Mouse (Mus musculus) neutrophil, adult 83 days (primary cell): ENCODE results near the gene Zfp969. TPM values are rescaled to one million over a fixed set of nuclear protein-coding genes. Genes with fewer than 3 reads are reported as not detected.

Experiments
- total RNA-seq, 2 experiments: library from RNA; stranded (reverse); gene quantifications; one replicate each; pipeline ENCODE4 v1.2.4; 2023

Gene Zfp969
- total RNA-seq, result not detected

GRCm38 (mm10) chr2:175703546-175703945 is at the start of gene Zfp969:
Gene Zfp969 (minus strand): TSS chr2:175703646.

GRCm38 (mm10) chr2:175741237-175741636 is 37.8 kb upstream of the Zfp969 start, which contains the start of gene Gm2007:
Gene Gm2007 (plus strand): TSS chr2:175741537.

DNA sequence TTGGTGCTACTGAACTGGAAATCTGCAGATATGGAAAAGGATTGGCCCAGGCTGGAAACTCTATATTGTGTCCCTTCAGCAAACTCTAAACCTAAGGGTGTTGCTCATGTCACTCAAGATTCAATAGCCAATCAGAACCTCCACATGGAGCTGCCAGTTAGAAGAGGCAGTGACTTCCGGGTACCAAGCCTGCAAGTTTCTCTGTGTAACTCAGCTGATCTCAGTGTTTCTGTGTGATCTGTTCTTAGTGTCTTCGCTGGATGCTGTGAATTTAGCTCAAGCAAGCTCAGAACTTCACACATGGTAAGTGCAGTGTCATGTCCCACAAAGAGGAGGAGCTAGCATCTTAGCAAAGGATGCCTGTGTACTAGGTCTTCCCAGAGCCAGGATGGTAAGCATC is 59.8 kb downstream of the Zfp969 start, which contains the start of gene Gm11007:
Gene Gm11007, plus strand, starts transcription at position 301 of the 400 bp plus-strand sequence.

Other genes with a start within 250 kb of the Zfp969 start
- 1 to 10 TPM; 1.6 to 3.4 TPM for gene Zfp965, start 233.7 kb downstream of the Zfp969 start, total RNA-seq
- gene Gm11007, start 59.7 kb downstream of the Zfp969 start, total RNA-seq, result not detected
- not detected for gene Gm2007, start 37.9 kb upstream of the Zfp969 start, total RNA-seq
- gene Gm14288, start 97.4 kb upstream of the Zfp969 start, total RNA-seq, result 1 to 10 TPM in 1 of 2 experiments, not detected in 1; 1.9 TPM
- 1 to 10 TPM; 1.7 to 4.8 TPM for gene Gm6710, start 165.6 kb upstream of the Zfp969 start, total RNA-seq
- gene Zfp966, start 227.5 kb upstream of the Zfp969 start, total RNA-seq, result under 1 TPM; 0.46 to 0.62 TPM